Mouse (Mus musculus): ENCODE results near the gene Ldlrad3. TPM values are rescaled to one million over a fixed set of nuclear protein-coding genes. Genes with fewer than 3 reads are reported as not detected.

Ldlrad3 gene
- polyA plus RNA-seq, 1 experiment: 9.8 TPM

GRCm38 (mm10) chr2:102002974-102003775, 183.0 kb downstream of the Ldlrad3 start:
- no peak for DNase-seq (ENCODE audit: low read depth)

DNA sequence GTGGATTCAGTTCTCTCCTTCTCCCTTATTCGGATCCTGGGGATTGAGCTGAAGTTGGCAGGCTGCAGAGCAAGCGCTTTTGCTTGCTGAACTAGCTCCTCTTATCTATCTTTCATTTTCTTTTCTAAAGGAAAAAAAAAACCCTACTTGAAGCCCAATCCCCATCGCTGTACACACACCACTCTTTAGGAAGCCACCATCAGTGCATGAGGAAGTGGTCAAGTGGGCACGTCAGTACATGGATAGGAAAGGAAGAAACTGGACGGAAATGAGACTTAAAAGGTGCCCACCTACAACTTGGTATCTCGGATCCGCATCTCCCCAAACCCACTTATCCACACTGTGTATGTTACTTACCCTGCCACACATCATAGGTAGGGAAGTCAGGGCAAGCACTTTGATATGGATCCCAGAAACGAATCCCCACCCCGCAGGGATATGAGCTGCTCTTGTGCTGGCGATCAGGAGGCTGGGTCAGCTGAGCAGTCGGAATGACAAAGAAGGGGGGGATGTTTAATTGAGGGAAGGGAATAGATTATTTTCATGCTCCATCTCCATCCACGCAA, 183.7 kb downstream of the Ldlrad3 start:
- DNase-seq (ENCODE audit: low read depth): no peak

DNA sequence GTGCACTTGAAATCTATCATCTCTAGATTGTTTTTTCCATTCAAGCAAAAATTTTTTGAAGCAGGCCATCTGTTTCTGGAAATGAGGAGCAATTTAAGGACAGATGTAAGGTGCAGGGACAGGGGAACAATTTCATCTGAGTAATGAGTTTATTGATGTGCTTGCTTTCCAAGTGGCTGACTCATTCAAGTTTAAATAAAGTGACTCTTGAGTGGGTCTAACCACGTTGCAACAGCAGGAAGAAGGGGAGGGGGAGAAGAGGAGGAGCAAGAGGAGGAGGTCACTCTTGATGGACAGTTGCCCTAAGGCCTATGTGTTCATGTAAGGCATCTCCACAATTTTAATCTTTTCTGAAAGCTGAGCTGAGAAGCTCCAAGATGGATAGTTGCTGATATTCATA, 184.5 kb downstream of the Ldlrad3 start:
- DNase-seq (ENCODE audit: low read depth): no peak

DNA sequence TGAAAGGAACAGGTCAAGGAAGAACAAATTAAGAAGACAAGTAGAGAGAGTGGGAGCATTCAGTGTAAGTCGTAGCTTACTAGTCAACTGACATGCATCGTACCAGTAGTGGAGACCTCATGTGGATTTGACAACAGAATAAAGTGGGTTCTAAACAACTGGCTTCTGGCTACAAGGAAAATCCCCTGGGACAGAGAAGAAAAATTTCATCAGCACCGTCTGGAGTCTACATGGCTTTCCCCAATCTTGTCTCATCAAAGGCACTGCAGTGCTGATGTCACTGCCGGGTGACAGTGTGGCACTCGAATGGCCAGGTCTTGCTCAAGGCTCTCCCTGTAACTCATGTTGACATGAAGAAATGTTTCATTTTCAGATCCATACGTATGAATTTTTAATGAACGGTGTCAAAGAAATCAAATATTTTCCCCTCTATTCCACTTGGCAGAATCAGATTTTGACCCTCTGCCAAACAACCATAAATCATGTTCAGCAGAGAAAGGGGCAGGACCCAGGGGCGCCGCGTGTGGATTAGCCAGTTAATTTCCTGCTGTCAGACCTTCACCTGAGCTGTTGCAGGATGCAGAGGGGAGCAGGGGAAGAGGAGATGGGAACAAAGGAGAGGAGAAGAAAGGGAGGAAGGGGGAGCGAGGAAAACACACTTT, 187.1 kb downstream of the Ldlrad3 start:
- DNase-seq (ENCODE audit: low read depth): no peak

GRCm38 (mm10) chr2:101997013-101997412, 189.2 kb downstream of the Ldlrad3 start:
- DNase-seq (ENCODE audit: low read depth): no peak

DNA sequence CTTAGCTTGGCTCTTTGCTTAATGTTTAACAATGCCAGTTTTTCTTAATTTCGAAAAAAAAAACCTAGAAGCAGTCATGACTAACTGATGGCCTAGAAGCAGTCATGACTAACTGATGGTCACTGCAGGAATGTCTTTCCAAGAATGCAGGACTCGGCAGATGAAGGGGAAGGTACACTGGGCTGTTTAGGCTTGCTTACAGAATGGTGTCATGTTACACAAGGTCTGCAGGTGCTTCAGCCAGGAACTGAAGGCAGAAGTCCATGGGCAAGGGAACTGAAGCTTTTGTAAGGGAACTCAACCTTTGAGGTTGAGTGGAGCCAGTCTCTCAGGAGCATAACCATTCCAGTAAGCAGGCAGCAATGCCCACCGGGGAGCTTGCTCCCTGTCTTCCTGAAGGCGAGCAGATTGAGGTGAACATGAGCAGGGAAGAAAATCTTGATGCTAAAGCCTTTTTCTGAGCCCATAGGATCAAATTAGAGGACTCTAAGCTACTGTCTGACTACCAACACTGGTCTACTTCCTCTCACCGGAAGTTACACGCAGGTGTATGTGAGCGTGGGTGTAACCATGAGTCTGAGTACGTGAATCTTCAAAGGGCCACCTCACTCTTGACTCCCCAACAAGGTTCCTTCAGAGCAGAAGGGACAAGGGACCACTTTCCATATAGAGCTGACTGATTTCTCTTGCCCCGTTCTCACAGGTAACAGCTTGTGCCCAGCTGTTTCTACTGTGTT, 193.4 kb downstream of the Ldlrad3 start:
- DNase-seq (ENCODE audit: low read depth): no peak

DNA sequence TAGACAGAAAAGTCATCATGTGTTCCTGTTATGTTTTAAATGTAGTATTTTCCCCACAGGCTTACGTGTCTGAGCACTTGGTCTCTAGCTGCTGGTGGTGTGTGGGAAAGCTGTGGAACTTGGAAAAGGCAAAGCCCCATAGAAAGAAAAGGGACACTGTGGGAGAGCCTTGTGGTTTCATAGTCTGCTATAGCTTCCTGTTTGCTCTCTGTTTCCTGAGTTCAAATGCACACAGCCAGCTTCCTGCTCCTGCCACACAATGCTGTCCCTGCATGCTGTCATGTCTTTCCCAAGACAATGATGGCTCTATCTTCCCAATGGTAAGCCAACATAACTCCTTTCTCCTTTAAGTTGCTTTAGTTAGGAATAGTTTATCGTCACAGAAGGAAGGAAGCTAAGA, 194.5 kb downstream of the Ldlrad3 start:
- no peak for DNase-seq (ENCODE audit: low read depth)

DNA sequence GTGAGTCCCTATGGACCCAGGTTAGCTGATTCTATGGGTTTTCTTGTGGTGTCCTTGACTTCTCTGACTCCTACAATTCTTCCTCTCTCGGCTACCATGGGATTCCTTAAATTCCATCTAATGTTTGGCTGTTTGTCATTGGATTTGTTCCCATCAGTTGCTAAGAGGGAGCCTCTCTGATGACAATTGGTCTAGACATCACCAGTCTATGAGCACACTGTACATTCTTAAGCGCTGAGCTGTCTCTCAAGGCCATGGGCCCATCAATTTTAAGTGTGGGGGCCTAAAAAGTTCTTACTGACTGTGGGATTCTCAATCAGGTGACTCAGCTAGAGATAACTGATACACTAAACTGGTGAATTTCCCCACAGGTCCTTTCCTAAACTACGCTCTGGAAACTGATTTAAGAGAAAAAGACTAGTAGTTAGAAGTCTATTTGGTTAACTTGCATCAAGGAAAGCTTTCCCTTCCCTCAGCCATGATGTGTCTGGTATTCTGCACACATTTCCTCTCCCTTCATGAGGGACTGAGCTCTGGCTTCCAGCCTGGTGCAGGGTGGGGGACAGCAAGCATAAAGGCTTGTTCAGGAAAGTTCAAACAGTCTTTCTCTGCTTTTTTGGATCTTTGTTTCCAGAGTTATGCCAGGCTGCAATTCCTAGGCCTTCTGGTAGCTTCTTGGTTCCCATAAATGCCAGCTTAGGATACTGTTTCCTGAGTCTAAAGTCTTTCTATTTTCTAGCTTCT, 199.7 kb downstream of the Ldlrad3 start:
- no peak for DNase-seq (ENCODE audit: low read depth)

DNA sequence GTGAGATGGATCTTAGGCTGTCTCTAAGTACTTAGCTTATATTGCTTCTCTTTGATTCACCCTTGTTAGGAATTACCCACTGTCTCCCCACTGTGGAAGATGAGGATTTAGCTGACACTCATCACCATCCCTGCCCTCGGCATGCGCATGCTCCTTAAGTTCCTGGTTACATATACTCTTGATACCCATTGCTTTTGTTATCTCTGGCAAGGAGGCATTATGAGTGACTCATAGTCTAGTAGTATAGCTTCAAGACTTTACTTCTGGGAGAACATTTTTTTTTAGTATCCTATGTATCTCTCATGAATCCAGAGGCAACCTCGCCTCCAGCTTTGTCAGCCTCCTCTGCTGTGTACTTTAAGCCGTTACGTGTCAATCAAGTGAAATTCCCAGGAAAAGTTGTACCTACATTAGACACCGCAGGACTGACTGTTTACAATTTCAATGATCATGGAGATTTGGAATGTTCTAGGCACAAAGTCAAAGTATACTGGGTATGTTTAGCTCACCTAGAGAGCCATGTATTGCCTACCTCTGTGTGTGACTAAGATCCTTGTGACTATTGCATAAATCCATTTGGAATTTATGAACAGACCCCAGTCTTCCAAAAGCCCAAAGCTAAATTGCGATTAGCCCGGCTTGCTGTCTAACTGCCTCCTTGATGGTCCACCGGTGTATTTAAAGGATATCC, 202.2 kb downstream of the Ldlrad3 start:
- DNase-seq (ENCODE audit: low read depth): no peak

GRCm38 (mm10) chr2:101983082-101983852, 202.9 kb downstream of the Ldlrad3 start:
- DNase-seq (ENCODE audit: low read depth): no peak

DNA sequence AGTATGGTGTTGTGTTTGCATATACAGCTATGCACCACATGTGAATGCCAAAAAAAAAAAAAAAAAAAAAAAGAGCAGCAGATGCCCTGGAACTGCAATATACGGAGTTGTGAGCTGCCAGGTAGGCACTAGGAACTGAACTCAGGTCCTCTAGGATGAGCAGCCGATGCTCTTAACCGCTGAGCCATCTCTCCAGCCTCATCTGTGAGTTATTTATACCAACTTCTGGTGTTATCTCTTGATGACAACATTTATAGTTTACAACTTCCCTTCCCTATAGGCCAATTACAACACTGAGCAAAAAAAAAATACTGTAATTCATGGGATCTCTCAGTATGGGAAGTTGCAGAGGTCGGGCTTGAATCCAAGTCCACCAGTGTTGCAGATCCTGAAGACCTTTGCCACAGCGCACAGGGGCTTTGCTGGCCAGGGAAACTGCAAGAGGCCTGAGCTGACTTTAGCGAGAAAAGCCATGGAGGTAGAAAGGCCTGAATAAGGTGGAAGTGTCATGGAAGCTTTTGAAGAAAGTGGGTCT, 204.2 kb downstream of the Ldlrad3 start:
- no peak for DNase-seq (ENCODE audit: low read depth)

GRCm38 (mm10) chr2:101981211-101981610, 205.0 kb downstream of the Ldlrad3 start:
- DNase-seq (ENCODE audit: low read depth): no peak

GRCm38 (mm10) chr2:101980456-101980947, 205.7 kb downstream of the Ldlrad3 start:
- no peak for DNase-seq (ENCODE audit: low read depth)

- DNase-seq (ENCODE audit: low read depth): no peak
These were observed 207.4 kb downstream of the Ldlrad3 start for GRCm38 (mm10) chr2:101978534-101979525.

- DNase-seq (ENCODE audit: low read depth): no peak
These were observed 209.7 kb downstream of the Ldlrad3 start for GRCm38 (mm10) chr2:101976399-101977064.

- DNase-seq (ENCODE audit: low read depth): no peak
These were observed 212.4 kb downstream of the Ldlrad3 start for GRCm38 (mm10) chr2:101973810-101974209.

- DNase-seq (ENCODE audit: low read depth): no peak
These were observed 218.6 kb downstream of the Ldlrad3 start for GRCm38 (mm10) chr2:101967601-101968000.

- DNase-seq (ENCODE audit: low read depth): no peak
These were observed 219.0 kb downstream of the Ldlrad3 start for GRCm38 (mm10) chr2:101967152-101967551.
